Mouse (Mus musculus) stomach, postnatal 0 days (tissue): ENCODE results near the gene Ranbp9.

Experiments
- CTCF ChIP-seq: IDR thresholded peaks from 2 replicates; pipeline ENCODE4 v1.5.1; 2016; ENCODE audit warnings: antibody characterized with exemption, low read depth, mild to moderate bottlenecking, moderate library complexity
- EP300 ChIP-seq: optimal IDR thresholded peaks from 2 replicates; pipeline ENCODE3; 2016; ENCODE audit warnings: antibody characterized with exemption

DNA sequence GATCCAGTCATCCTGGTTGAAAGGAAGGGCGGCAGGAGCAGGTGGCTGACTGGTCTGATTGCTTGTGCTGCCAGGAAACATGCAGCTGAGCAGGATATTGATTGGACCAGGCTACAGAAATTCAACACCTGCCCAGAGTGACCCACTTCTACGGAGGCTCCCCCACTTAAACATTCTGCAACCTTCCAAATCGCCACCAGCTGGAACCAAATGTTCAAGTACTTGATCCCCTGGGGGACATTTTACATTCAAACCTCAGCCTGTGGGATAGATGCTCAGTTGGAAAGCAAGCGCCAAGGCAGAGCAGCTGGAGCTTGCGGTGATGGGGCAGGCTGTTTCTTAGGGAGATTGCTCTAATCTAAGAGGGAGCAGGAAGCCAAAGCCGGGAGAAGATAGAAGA is 35.8 kb upstream of the Ranbp9 start:
- TF ChIP-seq CTCF: no peak
- no peak for TF ChIP-seq EP300
